Mouse (Mus musculus) adipose tissue, adult 10 weeks (tissue): ENCODE data around the gene Olfr57. TPM values are rescaled to one million over a fixed set of nuclear protein-coding genes. Genes with fewer than 3 reads are reported as not detected.

ENCODE experiments used
- polyA plus RNA-seq: library from polyadenylated mRNA; stranded (reverse); fragments of 350-450 nt; fragmentation: Illumina TruSeq; extraction: RNeasy Lipid Tissue Mini Kit (QIAGEN cat#74804); gene quantifications from one replicate; pipeline ENCODE4 v1.2.3, GENCODE M21; 2014; ENCODE audit warnings: low read depth, low replicate concordance

Olfr57 gene
- not detected for polyA plus RNA-seq

DNA sequence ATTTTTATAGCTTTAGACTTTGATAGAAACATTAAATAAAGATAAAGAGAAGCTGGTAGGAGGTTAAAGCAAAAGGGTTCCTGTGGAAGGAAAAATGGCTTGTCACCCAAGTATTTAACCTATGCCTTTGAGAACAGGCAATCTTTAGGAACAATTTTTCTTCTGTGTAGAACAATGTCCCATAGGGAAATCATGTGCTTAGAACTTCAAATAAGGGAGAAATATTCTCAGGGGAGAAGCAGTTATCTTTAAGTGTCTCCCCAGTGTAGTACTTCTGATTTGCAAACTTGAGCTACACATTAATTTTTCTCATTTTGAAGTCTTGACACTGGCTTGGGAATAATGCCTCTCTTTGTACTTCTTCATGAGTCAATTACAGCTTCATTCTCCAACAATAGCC, at the start of gene Olfr57:
Olfr57 (plus strand) TSS at position 301 of the 400 bp plus-strand sequence.

DNA sequence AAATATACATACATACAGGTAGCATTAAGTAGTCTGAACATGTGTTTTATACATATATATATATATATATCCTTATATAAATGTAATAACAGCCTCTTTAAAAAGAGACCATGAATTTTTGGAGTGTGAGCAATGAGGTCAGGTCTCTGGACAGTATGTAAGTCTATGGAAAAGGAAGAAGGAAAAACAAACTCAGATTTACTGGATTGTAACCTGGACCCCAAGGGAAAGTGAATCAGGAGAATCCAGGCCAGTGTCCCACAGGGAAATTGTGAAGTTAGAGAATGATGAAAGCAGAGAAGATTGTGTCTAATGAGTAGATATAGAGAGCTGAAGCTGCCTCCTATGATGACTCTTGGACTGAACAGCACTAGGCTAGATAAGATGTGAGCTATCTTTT, 47.8 kb upstream of the Olfr57 start, which contains the start of gene Olfr1352:
Olfr1352 (plus strand) TSS at position 301 of the 400 bp plus-strand sequence.

DNA sequence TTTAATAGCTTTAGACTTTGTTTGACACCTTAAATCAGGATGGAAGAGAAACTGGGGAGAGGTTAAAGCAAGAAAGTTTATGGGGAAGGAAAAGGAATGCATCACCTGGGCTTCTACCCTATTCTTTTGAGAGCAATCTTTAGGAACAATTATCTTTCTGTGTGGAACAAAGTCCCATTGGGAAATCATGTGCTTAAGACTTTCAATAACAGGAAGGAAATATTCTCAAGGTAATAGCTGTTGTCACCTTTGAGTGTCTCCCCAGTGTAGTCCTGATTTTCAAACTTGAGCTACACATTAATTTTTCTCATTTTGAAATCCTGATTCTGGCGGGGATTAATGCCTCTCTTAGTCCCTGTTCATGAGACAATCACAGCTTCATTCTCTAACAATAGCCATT, 16.4 kb upstream of the Olfr57 start, which contains the start of gene Olfr1351:
Olfr1351 (plus strand) TSS at position 301 of the 400 bp plus-strand sequence.

Other genes starting within 250 kb of the Olfr57 start
- 0.15 TPM for gene Slc1a6, start 248.2 kb upstream of the Olfr57 start, polyA plus RNA-seq
- gene Olfr1356, start 176.6 kb upstream of the Olfr57 start, polyA plus RNA-seq, result not detected
- gene Olfr1355, start 153.2 kb upstream of the Olfr57 start, polyA plus RNA-seq, result not detected
- gene Olfr1354, start 115.6 kb upstream of the Olfr57 start, polyA plus RNA-seq, result not detected
- gene Olfr8, start 78.1 kb upstream of the Olfr57 start, polyA plus RNA-seq, result not detected
- gene Olfr1353, start 65.4 kb upstream of the Olfr57 start, polyA plus RNA-seq, result not detected
- gene Olfr1352, start 47.7 kb upstream of the Olfr57 start, polyA plus RNA-seq, result not detected
- not detected for gene Olfr1351, start 16.3 kb upstream of the Olfr57 start, polyA plus RNA-seq
- 15.1 TPM for gene 2610008E11Rik, start 68.9 kb downstream of the Olfr57 start, polyA plus RNA-seq
- not detected for gene Vmn2r80, start 120.0 kb downstream of the Olfr57 start, polyA plus RNA-seq
- not detected for gene Vmn2r81, start 219.0 kb downstream of the Olfr57 start, polyA plus RNA-seq